Mouse (Mus musculus) forebrain, postnatal 0 days (tissue): Measurements from ENCODE around the gene Muc4. TPM values are rescaled to one million over a fixed set of nuclear protein-coding genes. Genes with fewer than 3 reads are reported as not detected.

Experiments used
- ATAC-seq: fragments of 200-750 bp; cut with Nextera tagmentation; 2 replicates; pipeline ENCODE4 v1.8.0; 2017; ENCODE audit warnings: mild to moderate bottlenecking, moderate library complexity
- DNase-seq: peaks from one replicate; pipeline ENCODE4 v3.0.0-alpha.2; 2015
- H3K27ac ChIP-seq: fragments of 300-500 bp; sonication (generic); 2 replicates; pipeline ENCODE4 v1.5.1; 2014; ENCODE audit warnings: low read depth, mild to moderate bottlenecking, antibody characterized with exemption, low read length, moderate library complexity, mixed read lengths
- H3K27me3 ChIP-seq: fragments of 300-500 bp; sonication (generic); 2 replicates; pipeline ENCODE4 v1.6.1; 2014; ENCODE audit warnings: mild to moderate bottlenecking, low read length, mixed read lengths; ENCODE audit not compliant: insufficient read depth
- H3K36me3 ChIP-seq: fragments of 300-500 bp; sonication (generic); 2 replicates; pipeline ENCODE4 v1.6.1; 2014; ENCODE audit warnings: mild to moderate bottlenecking, moderate library complexity; ENCODE audit not compliant: insufficient read depth
- H3K4me1 ChIP-seq: fragments of 300-500 bp; sonication (generic); 2 replicates; pipeline ENCODE4 v1.6.1; 2014; ENCODE audit warnings: antibody characterized with exemption; ENCODE audit not compliant: insufficient read depth
- H3K4me2 ChIP-seq: fragments of 300-500 bp; sonication (generic); 2 replicates; pipeline ENCODE4 v1.6.1; 2014; ENCODE audit warnings: low read depth, mild to moderate bottlenecking, moderate library complexity
- H3K4me3 ChIP-seq: fragments of 300-500 bp; sonication (generic); 2 replicates; pipeline ENCODE4 v1.5.1; 2014; ENCODE audit warnings: low read depth, low read length, mixed read lengths
- H3K9ac ChIP-seq: fragments of 300-500 bp; sonication (generic); 2 replicates; pipeline ENCODE4 v1.6.1; 2014; ENCODE audit warnings: mild to moderate bottlenecking
- H3K9me3 ChIP-seq: fragments of 300-500 bp; sonication (generic); 2 replicates; pipeline ENCODE4 v1.6.1; 2016; ENCODE audit warnings: low read length
- CTCF ChIP-seq: sonication (generic); IDR thresholded peaks from 2 replicates; pipeline ENCODE4 v1.5.1; 2016; ENCODE audit warnings: antibody characterized with exemption, control low read depth, low read depth
- WGBS: fragments of 180-500 bp; shearing (Covaris S2); extraction: QIAGEN DNeasy Blood & Tissue Kit; methylation state at CpG from one replicate; pipeline ENCODE4 v1.1.7; 2014; 5-methylcytosine and 5-hydroxymethylcytosine counted together
- polyA plus RNA-seq: library from polyadenylated mRNA; unstranded; fragments of >200 nt; fragmentation: Nextera tagmentation; extraction: Ambion mirVana; gene quantifications from 2 replicates; pipeline ENCODE4 v1.2.1, GENCODE M21; 2015
- total RNA-seq: library from RNA; depleted of rRNA; stranded (reverse); fragments of >200 nt; gene quantifications from 2 replicates; pipeline ENCODE4 v1.2.3, GENCODE M21; 2014

The Muc4 gene
- total and polyA plus RNA-seq, 2 experiments from 2014 or later, result not detected

- Histone ChIP-seq H3K27me3 (no peaks in the 10 kb centered on the region), H3K4me3 (no peak overlapping the region), H3K9ac (no peak overlapping the region), H3K4me2 (no peak overlapping the region), H3K27ac (no peak overlapping the region), H3K9me3 (no peaks in the 10 kb centered on the region), H3K36me3 (no peaks in the 10 kb centered on the region), H3K4me1 (no peaks in the 10 kb centered on the region)
- WGBS, result 29% methylated on average over 7 of the region's 7 CpGs
- DNase-seq (no peak), ATAC-seq (no peak)
- TF ChIP-seq CTCF, result no peak
Observed at GRCm38 (mm10) chr16:32698550-32698949, 37.1 kb upstream of the Muc4 start.

GRCm38 (mm10) chr16:32703312-32703912, 32.3 kb upstream of the Muc4 start:
- Histone ChIP-seq H3K4me2 (no peak overlapping the region), H3K9ac (no peak overlapping the region), H3K27me3 (no peaks in the 10 kb centered on the region), H3K4me3 (no peak overlapping the region), H3K9me3 (no peaks in the 10 kb centered on the region), H3K36me3 (no peaks in the 10 kb centered on the region), H3K27ac (no peak overlapping the region), H3K4me1 (no peaks in the 10 kb centered on the region)
- ATAC-seq (no peak), DNase-seq (no peak)
- 72% methylated on average over 9 of the region's 9 CpGs for WGBS
- no peak for TF ChIP-seq CTCF

GRCm38 (mm10) chr16:32705606-32706005, 30.1 kb upstream of the Muc4 start:
- no peaks in the 10 kb centered on the region for H3K36me3 ChIP-seq
- no peaks in the 10 kb centered on the region for H3K27me3 ChIP-seq
- WGBS, result 99% methylated on average over 3 of the region's 3 CpGs
- no peak; the same call in 1 of the 2 replicates for TF ChIP-seq CTCF
- no peaks in the 10 kb centered on the region for H3K9me3 ChIP-seq
- no peak for ATAC-seq
- no peaks in the 10 kb centered on the region for H3K4me1 ChIP-seq
- no peak overlapping the region for H3K4me2 ChIP-seq
- DNase-seq, result no peak
- no peak overlapping the region for H3K27ac ChIP-seq
- H3K9ac ChIP-seq, result no peak overlapping the region
- H3K4me3 ChIP-seq, result no peak overlapping the region

- no peak for ATAC-seq
- H3K36me3 ChIP-seq, result no peaks in the 10 kb centered on the region
- no peaks in the 10 kb centered on the region for H3K4me1 ChIP-seq
- WGBS, result 66% methylated on average over 17 of the region's 17 CpGs
- H3K27me3 ChIP-seq, result no peaks in the 10 kb centered on the region
- H3K9ac ChIP-seq, result no peak overlapping the region
- DNase-seq, result no peak
- TF ChIP-seq CTCF, result no peak
- H3K9me3 ChIP-seq, result no peaks in the 10 kb centered on the region
- no peak overlapping the region for H3K27ac ChIP-seq
- H3K4me3 ChIP-seq, result no peak overlapping the region
- no peak overlapping the region for H3K4me2 ChIP-seq
Observed at GRCm38 (mm10) chr16:32707111-32707823, 28.4 kb upstream of the Muc4 start.

- Histone ChIP-seq H3K4me3 (no peak overlapping the region), H3K9me3 (no peaks in the 10 kb centered on the region), H3K36me3 (no peaks in the 10 kb centered on the region), H3K27ac (no peak overlapping the region), H3K4me1 (no peaks in the 10 kb centered on the region), H3K9ac (no peak overlapping the region), H3K4me2 (no peak overlapping the region), H3K27me3 (no peaks in the 10 kb centered on the region)
- TF ChIP-seq CTCF, result no peak
- 82% methylated on average over 9 of the region's 9 CpGs for WGBS
- ATAC-seq, result no peak
- no peak for DNase-seq
Observed at GRCm38 (mm10) chr16:32707824-32708456, 27.7 kb upstream of the Muc4 start.

- TF ChIP-seq CTCF, result no peak
- Histone ChIP-seq H3K4me1 (no peaks in the 10 kb centered on the region), H3K4me2 (no peak overlapping the region), H3K4me3 (no peak overlapping the region), H3K9ac (no peak overlapping the region), H3K9me3 (no peaks in the 10 kb centered on the region), H3K36me3 (no peaks in the 10 kb centered on the region), H3K27me3 (no peaks in the 10 kb centered on the region), H3K27ac (no peak overlapping the region)
- DNase-seq (no peak), ATAC-seq (no peak)
- WGBS, result 87% methylated on average over 10 of the region's 10 CpGs
Observed at GRCm38 (mm10) chr16:32708457-32709033, 27.1 kb upstream of the Muc4 start.

GRCm38 (mm10) chr16:32709116-32709515, 26.6 kb upstream of the Muc4 start:
- H3K9ac ChIP-seq, result no peak overlapping the region
- H3K4me3 ChIP-seq, result no peak overlapping the region
- no peak for TF ChIP-seq CTCF
- H3K36me3 ChIP-seq, result no peaks in the 10 kb centered on the region
- DNase-seq, result no peak
- H3K4me2 ChIP-seq, result no peak overlapping the region
- WGBS, result 84% methylated on average over 8 of the region's 8 CpGs
- H3K27me3 ChIP-seq, result no peaks in the 10 kb centered on the region
- H3K27ac ChIP-seq, result no peak overlapping the region
- no peak for ATAC-seq
- H3K4me1 ChIP-seq, result no peaks in the 10 kb centered on the region
- H3K9me3 ChIP-seq, result no peaks in the 10 kb centered on the region
